Mouse (Mus musculus) MEL (cell line): ENCODE data around the gene Dock4.

Experiments used
- CTCF ChIP-seq, 3 experiments: IDR thresholded peaks in 2 of 3; conservative IDR thresholded peaks in 1 of 3; 2 replicates each; pipeline ENCODE4 v1.5.1; 2011 to 2012; ENCODE audit warnings: low read length in 3 of 3, low read depth in 2 of 3, mild to moderate bottlenecking in 2 of 3, improper control_type of control experiment in 1 of 3, inconsistent platforms in 1 of 3, mixed read lengths in 1 of 3, moderate library complexity in 1 of 3; ENCODE audit not compliant: control insufficient read depth in 1 of 3, insufficient read depth in 1 of 3, poor library complexity in 1 of 3, severe bottlenecking in 1 of 3
- E2F4 ChIP-seq: IDR thresholded peaks from 2 replicates; pipeline ENCODE4 v1.6.1; 2011; ENCODE audit warnings: low read depth, low read length, improper control_type of control experiment, borderline replicate concordance
- ELF1 ChIP-seq: IDR thresholded peaks from 2 replicates; pipeline ENCODE4 v1.6.1; 2014; ENCODE audit warnings: low read depth, mild to moderate bottlenecking, inconsistent platforms, low read length, improper control_type of control experiment, moderate library complexity
- ETS1 ChIP-seq: IDR thresholded peaks from 2 replicates; pipeline ENCODE4 v1.6.1; 2012; ENCODE audit warnings: low read depth, mild to moderate bottlenecking, inconsistent platforms, low read length, improper control_type of control experiment, moderate library complexity
- MXI1 ChIP-seq: IDR thresholded peaks from 2 replicates; pipeline ENCODE4 v1.6.1; 2011; ENCODE audit warnings: mild to moderate bottlenecking, low read depth, low read length, improper control_type of control experiment
- MYB ChIP-seq: IDR thresholded peaks from 2 replicates; pipeline ENCODE4 v1.6.1; 2011; ENCODE audit warnings: mild to moderate bottlenecking, low read depth, low read length, improper control_type of control experiment
- MYC ChIP-seq: IDR thresholded peaks from 2 replicates; pipeline ENCODE4 v1.6.1; 2011; ENCODE audit warnings: low read depth, mild to moderate bottlenecking, low read length, improper control_type of control experiment, moderate library complexity
- POLR2A ChIP-seq, 2 experiments: IDR thresholded peaks; 2 replicates each; pipeline ENCODE4 v1.6.1; 2011 to 2012; ENCODE audit warnings: low read length in 2 of 2, mild to moderate bottlenecking in 2 of 2, control low read depth in 1 of 2, improper control_type of control experiment in 1 of 2, low read depth in 1 of 2, moderate library complexity in 1 of 2; ENCODE audit not compliant: control insufficient read depth in 1 of 2, insufficient read depth in 1 of 2, poor library complexity in 1 of 2
- SMC3 ChIP-seq: IDR thresholded peaks from 2 replicates; pipeline ENCODE4 v1.6.1; 2011; ENCODE audit warnings: low read depth, low read length, improper control_type of control experiment
- TAL1 ChIP-seq: IDR thresholded peaks from 2 replicates; pipeline ENCODE4 v1.6.1; 2012; ENCODE audit warnings: mild to moderate bottlenecking, inconsistent platforms, low read length, moderate library complexity, mixed read lengths
- UBTF ChIP-seq: IDR thresholded peaks from 2 replicates; pipeline ENCODE4 v1.6.1; 2012; ENCODE audit warnings: low read depth, mild to moderate bottlenecking, inconsistent platforms, low read length, improper control_type of control experiment, moderate library complexity, borderline replicate concordance; ENCODE audit not compliant: insufficient read depth
- USF2 ChIP-seq, 2 experiments: IDR thresholded peaks; 2 replicates each; pipeline ENCODE4 v1.6.1; 2011 to 2012; ENCODE audit warnings: improper control_type of control experiment in 2 of 2, low read length in 2 of 2, borderline replicate concordance in 1 of 2, inconsistent platforms in 1 of 2, low read depth in 1 of 2, mild to moderate bottlenecking in 1 of 2; ENCODE audit not compliant: insufficient read depth in 1 of 2

- no peak for TF ChIP-seq MYB
- TF ChIP-seq CTCF (IDR thresholded peaks at IDR 0.05 in 2 of 3, conservative IDR thresholded peaks at IDR 0.05 in 1 of 3; ENCODE audit: control insufficient read depth in 1 of 3, insufficient read depth in 1 of 3, low read depth in 2 of 3, low read length in 3 of 3, poor library complexity in 1 of 3, severe bottlenecking in 1 of 3) = no peak
- TF ChIP-seq MXI1 = no peak
- no peak for TF ChIP-seq ELF1
- no peak for TF ChIP-seq ETS1
- TF ChIP-seq MYC = no peak
- TF ChIP-seq E2F4 = no peak
- TF ChIP-seq UBTF = no peak
- TF ChIP-seq SMC3 = no peak
- TF ChIP-seq POLR2A (IDR thresholded peaks at IDR 0.05; ENCODE audit: control insufficient read depth in 1 of 2, insufficient read depth in 1 of 2, low read depth in 1 of 2, low read length in 2 of 2, poor library complexity in 1 of 2) = no peak
- TF ChIP-seq USF2 (IDR thresholded peaks at IDR 0.05; ENCODE audit: borderline replicate concordance in 1 of 2, insufficient read depth in 1 of 2, low read depth in 1 of 2, low read length in 2 of 2) = no peak
- TF ChIP-seq TAL1 = no peak
Observed at GRCm38 (mm10) chr12:40645869-40646268, 200.1 kb downstream of the Dock4 start.
